Mouse (Mus musculus): ENCODE data around the gene Gdf15.

GRCm38 (mm10) chr8:70648921-70649320, 16.7 kb upstream of the Gdf15 start:
- TF ChIP-seq EP300 (IDR thresholded peaks at IDR 0.05; ENCODE audit: low read depth) (no peak), CTCF (IDR thresholded peaks at IDR 0.05; ENCODE audit: low read depth) (no peak)
